Mouse (Mus musculus) adrenal gland, adult 18-20 months (tissue): ENCODE measurements around the gene Slfnl1. TPM values are rescaled to one million over a fixed set of nuclear protein-coding genes. Genes with fewer than 3 reads are reported as not detected.

ENCODE experiments used
- DNase-seq, 2 experiments: peaks; one replicate each; pipeline ENCODE4 v3.0.0; 2021 to 2022; ENCODE audit warnings: low spot score in 2 of 2
- total RNA-seq, 2 experiments: library from RNA; stranded (reverse); gene quantifications; 1 replicate in 1 of 2; 2 replicates in 1 of 2; pipeline ENCODE4 v1.2.3; 2021

Slfnl1 gene
- total RNA-seq, 2 experiments from 2014 or later: not detected

DNA sequence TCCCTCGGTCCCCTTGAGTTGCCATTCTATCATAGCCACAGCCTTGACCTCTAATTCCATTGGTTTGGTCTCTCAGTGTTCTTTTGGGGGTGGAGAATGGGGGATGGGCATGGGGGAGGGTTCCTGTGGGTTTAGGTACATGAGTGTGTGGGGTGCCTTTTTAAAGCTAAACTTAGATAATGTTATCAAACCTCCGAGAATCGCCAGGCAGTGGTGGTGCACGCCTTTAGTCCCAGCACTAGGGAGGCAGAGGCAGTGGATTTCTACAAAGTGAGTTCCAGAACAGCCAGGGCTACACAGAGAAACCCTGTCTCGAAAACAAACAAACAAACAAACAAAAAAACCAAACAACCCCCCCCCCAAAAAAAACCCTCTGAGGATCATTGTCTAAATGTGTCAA, 48.9 kb downstream of the Slfnl1 start:
- no peak for DNase-seq

DNA sequence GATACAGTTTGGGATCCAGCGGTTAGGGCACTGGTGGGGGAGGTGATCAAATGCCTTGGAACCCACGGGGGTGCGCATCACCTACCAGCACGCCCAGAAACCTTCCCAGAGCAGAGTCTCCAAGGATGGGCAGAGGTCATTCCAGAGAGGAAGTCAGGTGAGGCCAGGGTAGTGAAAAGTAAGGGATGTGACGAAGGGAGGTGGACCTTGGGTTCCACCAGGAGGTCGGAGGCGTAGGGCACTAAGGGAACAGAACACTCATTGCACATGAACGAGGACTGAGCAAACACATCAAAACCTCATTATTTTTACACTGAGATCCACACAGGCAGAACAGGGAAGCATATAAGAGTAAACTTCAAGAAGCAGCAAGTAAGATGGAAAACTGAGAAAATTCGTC, 49.7 kb downstream of the Slfnl1 start:
- DNase-seq: no peak

Other genes with a start within 250 kb of the Slfnl1 start
- gene Foxo6, start 244.9 kb upstream of the Slfnl1 start, total RNA-seq: under 1 TPM; 0.40 to 0.64 TPM
- gene Scmh1, start 127.0 kb upstream of the Slfnl1 start, total RNA-seq: 10 to 100 TPM; 30.6 to 32.8 TPM
- 10 to 100 TPM; 30.1 to 33.6 TPM for gene Ctps, start 38.0 kb downstream of the Slfnl1 start, total RNA-seq
- gene Gm8439, start 56.5 kb downstream of the Slfnl1 start, total RNA-seq: not detected
- gene Cited4, start 134.3 kb downstream of the Slfnl1 start, total RNA-seq: 10 to 100 TPM; 15.2 to 24.0 TPM
- 1 to 10 TPM; 1.5 to 3.1 TPM for gene Kcnq4, start 216.4 kb downstream of the Slfnl1 start, total RNA-seq